Mouse (Mus musculus): ENCODE data around the gene Spock1.

GRCm38 (mm10) chr13:57830896-57831295, 77.2 kb downstream of the Spock1 start:
- TF ChIP-seq POLR2A (IDR thresholded peaks at IDR 0.05; ENCODE audit: low read depth, low read length) (no peak), CTCF (IDR thresholded peaks at IDR 0.05; ENCODE audit: borderline replicate concordance, insufficient read depth, low read length) (no peak)
